Mouse (Mus musculus) liver, embryonic 14.5 days (tissue): ENCODE measurements around the gene Galnt15. TPM values are rescaled to one million over a fixed set of nuclear protein-coding genes. Genes with fewer than 3 reads are reported as not detected.

Source experiments
- ATAC-seq: fragments of 200-750 bp; cut with Nextera tagmentation; 2 replicates; pipeline ENCODE4 v1.8.0; 2017; ENCODE audit warnings: moderate number of reproducible peaks, mild to moderate bottlenecking, moderate library complexity; ENCODE audit not compliant: insufficient read depth
- DNase-seq, 3 experiments: peaks; one replicate each; pipeline ENCODE4 v3.0.0-alpha.2; 2012 to 2013; ENCODE audit warnings: low read depth in 3 of 3, low spot score in 3 of 3
- H3K27ac ChIP-seq: fragments of 300-500 bp; sonication (generic); 2 replicates; pipeline ENCODE4 v1.5.1; 2014; ENCODE audit warnings: moderate library complexity, mild to moderate bottlenecking, control low read depth, inconsistent platforms
- H3K27me3 ChIP-seq: fragments of 300-500 bp; sonication (generic); 2 replicates; pipeline ENCODE4 v1.6.1; 2014; ENCODE audit warnings: mild to moderate bottlenecking, low read length, moderate library complexity; ENCODE audit not compliant: control insufficient read depth, insufficient read depth
- H3K36me3 ChIP-seq: fragments of 300-500 bp; sonication (generic); replicated peaks from 2 replicates; pipeline ENCODE4 v1.6.1; 2014; ENCODE audit warnings: low read depth; ENCODE audit not compliant: control insufficient read depth, insufficient read depth
- H3K4me1 ChIP-seq, 2 experiments: fragments of 200-500 bp in 1 of 2; fragments of 300-500 bp in 1 of 2; sonication (generic) in 1 of 2; replicated peaks; 2 replicates each; pipeline ENCODE4 v1.6.1; 2012 to 2014; ENCODE audit warnings: antibody characterized with exemption in 1 of 2, inconsistent platforms in 1 of 2, low read length in 1 of 2; ENCODE audit not compliant: control insufficient read depth in 2 of 2, insufficient read depth in 2 of 2
- H3K4me2 ChIP-seq: fragments of 300-500 bp; sonication (generic); 2 replicates; pipeline ENCODE4 v1.6.1; 2014; ENCODE audit warnings: low read depth, mild to moderate bottlenecking, control low read depth, moderate library complexity
- H3K4me3 ChIP-seq, 2 experiments: fragments of 200-500 bp in 1 of 2; fragments of 300-500 bp in 1 of 2; sonication (generic) in 1 of 2; 2 replicates each; pipeline ENCODE4 v1.5.1; 2012 to 2014; ENCODE audit warnings: low read depth in 2 of 2, low read length in 2 of 2, mild to moderate bottlenecking in 2 of 2, control low read depth in 1 of 2, inconsistent platforms in 1 of 2, moderate library complexity in 1 of 2; ENCODE audit not compliant: insufficient read depth in 1 of 2
- H3K9ac ChIP-seq: fragments of 300-500 bp; sonication (generic); replicated peaks from 2 replicates; pipeline ENCODE4 v1.6.1; 2014; ENCODE audit warnings: mild to moderate bottlenecking, control low read depth, moderate library complexity
- H3K9me3 ChIP-seq: fragments of 300-500 bp; sonication (generic); 2 replicates; pipeline ENCODE4 v1.6.1; 2016; ENCODE audit warnings: low read length, mixed read lengths; ENCODE audit not compliant: control insufficient read depth
- CTCF ChIP-seq: IDR thresholded peaks from 2 replicates; pipeline ENCODE4 v1.5.1; 2016; ENCODE audit warnings: antibody characterized with exemption, low read depth, control low read depth
- EP300 ChIP-seq: IDR thresholded peaks from 2 replicates; pipeline ENCODE4 v1.6.1; 2016; ENCODE audit warnings: antibody characterized with exemption, low read depth
- WGBS: fragments of 180-500 bp; shearing (Covaris S2); extraction: QIAGEN DNeasy Blood & Tissue Kit; methylation state at CpG from one replicate; pipeline ENCODE4 v1.1.7; 2014; ENCODE audit not compliant: insufficient replicate concordance; 5-methylcytosine and 5-hydroxymethylcytosine counted together
- polyA plus RNA-seq, 2 experiments: library from polyadenylated mRNA; depleted of rRNA in 1 of 2; stranded (reverse) in 1 of 2; unstranded in 1 of 2; fragments of >200 nt; fragmentation: Nextera tagmentation in 1 of 2; extraction: Ambion mirVana in 1 of 2; gene quantifications; 2 replicates each; pipeline versions ENCODE4 v1.2.1 to v1.2.3; 2012 to 2014

The Galnt15 gene
- polyA plus RNA-seq, 2 experiments = not detected

DNA sequence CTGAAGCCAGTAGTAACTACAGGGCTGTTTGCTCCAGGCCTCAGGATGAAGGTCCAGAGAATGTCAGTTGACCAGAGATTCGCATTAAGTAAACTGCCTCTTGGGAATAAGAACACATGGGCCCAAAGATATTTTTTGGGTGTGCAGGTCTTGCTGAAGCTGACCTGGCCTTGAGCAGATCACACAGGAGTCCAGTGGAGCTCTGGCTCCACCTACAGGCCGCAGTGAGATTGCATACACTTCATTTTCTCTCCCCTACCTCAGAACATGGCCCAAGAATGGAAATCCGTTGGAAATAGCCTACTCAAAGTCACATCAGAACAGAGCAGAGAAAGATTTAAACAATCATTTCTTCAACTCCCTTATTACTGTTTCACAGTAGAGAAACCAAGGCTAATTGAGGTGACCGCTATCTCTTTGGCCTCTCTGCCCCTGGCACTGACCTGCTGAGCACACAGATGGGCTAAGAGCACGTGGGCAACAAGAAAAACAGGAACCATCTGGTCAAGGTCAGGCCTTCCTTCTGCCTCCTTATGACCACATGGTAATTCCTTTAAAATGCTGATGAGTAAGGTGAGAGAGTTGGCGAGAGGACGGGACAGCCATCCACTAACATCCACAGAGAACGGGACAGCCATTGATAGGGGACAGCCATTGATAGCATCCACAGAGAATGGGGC lies 48.2 kb downstream of the Galnt15 start:
- 40% methylated on average over 8 of the region's 8 CpGs for WGBS
- Histone ChIP-seq H3K4me1 (no peaks in the 10 kb centered on the region; a peak in 1 of 4 replicates), H3K9ac (no peak overlapping the region), H3K27ac (no peak overlapping the region), H3K27me3 (no peaks in the 10 kb centered on the region), H3K9me3 (no peaks in the 10 kb centered on the region), H3K36me3 (peaks cover 5% of the 10 kb centered on the region), H3K4me2 (no peak overlapping the region), H3K4me3 (no peak overlapping the region)
- ATAC-seq (peak; percentile 63; the same call in 1 of the 2 replicates), DNase-seq (peak in 2 of 3 experiments; percentile 35 to 48)
- TF ChIP-seq EP300 (no peak), CTCF (peak; percentile 97)

DNA sequence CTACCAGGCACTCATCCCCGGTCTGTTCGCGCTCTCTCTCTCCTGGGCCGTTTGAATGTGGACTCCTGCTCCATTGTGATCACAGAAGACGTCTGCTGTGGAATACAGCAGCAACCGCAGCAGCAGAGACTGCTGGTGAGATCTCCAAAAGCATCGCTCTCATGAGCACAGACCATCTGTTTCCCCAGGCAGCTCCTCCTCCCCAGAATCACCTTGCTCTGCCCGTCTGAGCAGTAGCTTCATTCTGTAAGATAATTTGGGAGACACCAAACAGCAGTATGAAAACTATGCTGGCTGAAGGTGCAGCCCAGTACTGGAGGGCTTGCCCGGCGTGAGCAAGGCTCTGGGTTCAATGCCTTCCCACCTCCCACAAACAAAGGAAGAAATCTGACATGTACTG lies 52.2 kb downstream of the Galnt15 start:
- no peak for TF ChIP-seq EP300
- TF ChIP-seq CTCF = no peak
- DNase-seq = no peak
- Histone ChIP-seq H3K9ac (no peak overlapping the region), H3K4me2 (no peak overlapping the region), H3K4me1 (peaks cover 0 to 4% of the 10 kb centered on the region in 2 experiments; a peak in 2 of 4 replicates), H3K27ac (no peak overlapping the region), H3K4me3 (no peak overlapping the region), H3K27me3 (no peaks in the 10 kb centered on the region), H3K36me3 (peaks cover 12% of the 10 kb centered on the region), H3K9me3 (no peaks in the 10 kb centered on the region)
- no peak for ATAC-seq
- WGBS = 83% methylated on average over 10 of the region's 10 CpGs

DNA sequence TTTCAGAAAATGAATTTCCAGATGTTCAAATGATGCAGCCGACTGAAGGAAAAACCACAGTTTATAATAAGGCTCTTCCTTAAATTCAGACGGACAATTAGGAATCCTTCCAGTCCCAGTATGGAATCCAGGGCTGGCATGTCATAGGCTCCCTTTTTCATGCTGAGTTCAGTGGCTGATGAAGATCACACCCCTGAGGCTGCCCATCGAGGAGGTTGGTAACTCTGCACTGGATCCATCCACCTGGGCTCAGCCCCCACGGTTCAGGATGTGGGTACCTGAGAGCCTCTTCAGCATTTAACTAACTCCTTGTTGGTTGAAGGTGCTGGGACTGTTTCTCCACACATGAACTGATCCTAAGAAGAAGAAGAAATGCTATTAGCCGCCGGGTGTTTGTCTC lies 54.1 kb downstream of the Galnt15 start:
- H3K4me2 ChIP-seq = no peak overlapping the region
- no peak for ATAC-seq
- no peak overlapping the region for H3K9ac ChIP-seq
- H3K36me3 ChIP-seq = peaks cover 12% of the 10 kb centered on the region
- 86% methylated on average over 6 of the region's 6 CpGs for WGBS
- H3K27ac ChIP-seq = no peak overlapping the region
- no peaks in the 10 kb centered on the region for H3K9me3 ChIP-seq
- DNase-seq = no peak
- peaks cover 8 to 10% of the 10 kb centered on the region in 2 experiments; a peak in 3 of 4 replicates for H3K4me1 ChIP-seq
- H3K4me3 ChIP-seq = no peak overlapping the region
- H3K27me3 ChIP-seq = no peaks in the 10 kb centered on the region
- TF ChIP-seq CTCF (no peak), EP300 (no peak)

DNA sequence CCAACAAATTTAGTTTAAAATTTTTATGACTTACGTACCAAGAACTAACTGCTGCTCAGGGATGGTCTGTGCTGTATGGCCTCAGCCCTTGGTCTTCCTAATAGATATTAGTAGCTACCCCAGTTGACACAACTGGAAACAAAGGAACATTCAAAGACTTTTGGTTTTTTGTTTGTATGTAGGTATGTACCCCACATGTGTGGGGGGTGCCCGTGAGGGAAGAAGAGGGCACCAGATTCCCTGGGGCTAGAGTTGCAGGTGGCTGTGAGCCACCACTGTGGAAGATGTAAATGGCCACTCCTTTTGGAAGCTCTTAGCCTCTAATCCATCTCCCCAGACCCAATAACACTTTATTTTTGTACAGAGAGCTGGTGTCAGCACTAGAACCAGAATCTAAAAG lies 54.7 kb downstream of the Galnt15 start:
- ATAC-seq = no peak
- 80% methylated on average over 2 of the region's 2 CpGs for WGBS
- DNase-seq = no peak

DNA sequence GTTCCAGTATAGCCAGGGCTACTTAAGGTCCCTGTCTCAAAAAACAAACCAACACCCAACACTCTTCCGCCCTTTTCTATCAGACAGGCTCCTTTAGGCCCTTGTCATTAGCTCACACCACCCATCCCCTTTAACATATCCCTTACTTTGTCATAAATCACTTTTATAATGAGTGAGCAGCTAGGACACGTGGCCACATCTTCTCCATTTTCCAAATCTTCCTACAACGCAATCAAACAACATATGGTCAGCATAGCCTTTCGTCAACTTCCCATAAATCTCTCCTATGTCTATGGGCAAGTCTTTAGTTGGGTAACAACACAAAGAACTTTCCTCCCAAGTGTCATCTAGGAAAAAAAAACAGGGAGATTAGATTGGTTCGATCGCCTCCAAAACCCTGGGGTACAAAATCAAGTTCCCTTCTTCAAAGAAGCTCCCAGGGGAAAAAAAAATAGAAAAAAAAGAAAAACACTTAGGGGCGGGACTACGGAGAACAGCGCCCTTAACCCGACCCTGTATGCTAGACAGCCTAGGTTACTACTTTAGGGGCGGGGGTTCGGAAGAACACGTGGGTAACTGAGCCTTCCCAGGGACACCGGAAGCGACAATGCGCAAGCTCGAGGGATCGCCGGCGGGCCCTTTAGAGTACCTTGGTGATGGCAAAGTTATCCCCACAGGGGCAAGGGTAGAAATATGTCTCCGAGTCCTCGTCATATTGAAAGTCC lies 56.1 kb downstream of the Galnt15 start, which contains the start of gene Oxnad1:
Gene Oxnad1 (plus strand): TSS at position 614 of the 725 bp plus-strand sequence.
- no peak for TF ChIP-seq CTCF
- TF ChIP-seq EP300 = no peak
- H3K4me2 ChIP-seq = peak within 1 kb of the TSS; percentile 86
- H3K9me3 ChIP-seq = no peaks in the 10 kb centered on the region
- peak within 1 kb of the TSS; percentile 78 to 90 for H3K4me3 ChIP-seq
- DNase-seq = peak; percentile 77 to 83 (median 79)
- peak; percentile 88 for ATAC-seq
- H3K4me1 ChIP-seq = peaks cover 8 to 10% of the 10 kb centered on the region in 2 experiments; a peak in 3 of 4 replicates
- H3K9ac ChIP-seq = peak within 1 kb of the TSS; percentile 93
- H3K27me3 ChIP-seq = no peaks in the 10 kb centered on the region
- H3K36me3 ChIP-seq = peaks cover 12% of the 10 kb centered on the region
- peak within 1 kb of the TSS; percentile 95 for H3K27ac ChIP-seq
- WGBS = 1% methylated on average over 22 of the region's 22 CpGs

More for the DNA sequence above, 54.7 kb downstream of the Galnt15 start:
- peaks cover 12% of the 10 kb centered on the region for H3K36me3 ChIP-seq
- no peaks in the 10 kb centered on the region for H3K27me3 ChIP-seq
- no peaks in the 10 kb centered on the region for H3K9me3 ChIP-seq
- H3K27ac ChIP-seq = no peak overlapping the region
- peaks cover 8 to 10% of the 10 kb centered on the region in 2 experiments; a peak in 3 of 4 replicates for H3K4me1 ChIP-seq
- TF ChIP-seq CTCF = no peak
- no peak for TF ChIP-seq EP300
- H3K9ac ChIP-seq = no peak overlapping the region
- H3K4me2 ChIP-seq = no peak overlapping the region
- H3K4me3 ChIP-seq = no peak overlapping the region
